Mouse (Mus musculus): Measurements from ENCODE around the gene Siae. TPM values are rescaled to one million over a fixed set of nuclear protein-coding genes. Genes with fewer than 3 reads are reported as not detected.

Siae gene
- polyA plus RNA-seq, 1 experiment from 2014 or later = 5.0 TPM

GRCm38 (mm10) chr9:37632305-37632704, 76.8 kb downstream of the Siae start:
- WGBS = 85% methylated on average over 2 of the region's 2 CpGs

GRCm38 (mm10) chr9:37634269-37634668, 78.8 kb downstream of the Siae start:
- no peak overlapping the region for H3K9ac ChIP-seq (ENCODE audit: low read length)

More at GRCm38 (mm10) chr9:37632305-37632704, 76.8 kb downstream of the Siae start:
- Histone ChIP-seq H3K9me3 (ENCODE audit: control insufficient read depth, low read length) (no peaks in the 10 kb centered on the region), H3K27ac (replicated peaks; ENCODE audit: low read depth, low read length) (no peak overlapping the region), H3K9ac (ENCODE audit: low read length) (no peak overlapping the region), H3K4me2 (ENCODE audit: low read depth, severe bottlenecking) (no peak overlapping the region), H3K4me1 (ENCODE audit: control insufficient read depth, insufficient read depth, low read length) (no peaks in the 10 kb centered on the region), H3K4me3 (ENCODE audit: low read depth, low read length) (no peak overlapping the region), H3K27me3 (ENCODE audit: control insufficient read depth, insufficient read depth, low read length) (no peaks in the 10 kb centered on the region), H3K36me3 (ENCODE audit: control insufficient read depth, insufficient read depth, low read length) (no peaks in the 10 kb centered on the region)
- DNase-seq (ENCODE audit: low spot score) (no peak), ATAC-seq (ENCODE audit: insufficient number of reproducible peaks, low FRiP score, low TSS enrichment, low read depth) (no peak)

GRCm38 (mm10) chr9:37636335-37636734, 80.8 kb downstream of the Siae start:
- DNase-seq (ENCODE audit: low spot score) (peak; percentile 70), ATAC-seq (ENCODE audit: insufficient number of reproducible peaks, low FRiP score, low TSS enrichment, low read depth) (no peak)
- H3K27me3 ChIP-seq (ENCODE audit: control insufficient read depth, insufficient read depth, low read length) = no peaks in the 10 kb centered on the region
- H3K9me3 ChIP-seq (ENCODE audit: control insufficient read depth, low read length) = no peaks in the 10 kb centered on the region
- 17% methylated on average over 7 of the region's 7 CpGs for WGBS
- no peak overlapping the region for H3K4me3 ChIP-seq (ENCODE audit: low read depth, low read length)
- no peaks in the 10 kb centered on the region for H3K4me1 ChIP-seq (ENCODE audit: control insufficient read depth, insufficient read depth, low read length)
- no peak overlapping the region for H3K27ac ChIP-seq (replicated peaks; ENCODE audit: low read depth, low read length)
- no peak overlapping the region for H3K9ac ChIP-seq (ENCODE audit: low read length)
- H3K4me2 ChIP-seq (ENCODE audit: low read depth, severe bottlenecking) = no peak overlapping the region
- H3K36me3 ChIP-seq (ENCODE audit: control insufficient read depth, insufficient read depth, low read length) = no peaks in the 10 kb centered on the region

More at GRCm38 (mm10) chr9:37634269-37634668, 78.8 kb downstream of the Siae start:
- no peaks in the 10 kb centered on the region for H3K36me3 ChIP-seq (ENCODE audit: control insufficient read depth, insufficient read depth, low read length)
- H3K9me3 ChIP-seq (ENCODE audit: control insufficient read depth, low read length) = no peaks in the 10 kb centered on the region
- no peak overlapping the region for H3K4me3 ChIP-seq (ENCODE audit: low read depth, low read length)
- no peaks in the 10 kb centered on the region for H3K4me1 ChIP-seq (ENCODE audit: control insufficient read depth, insufficient read depth, low read length)
- WGBS = 90% methylated on average over 3 of the region's 3 CpGs
- no peaks in the 10 kb centered on the region for H3K27me3 ChIP-seq (ENCODE audit: control insufficient read depth, insufficient read depth, low read length)
- H3K27ac ChIP-seq (replicated peaks; ENCODE audit: low read depth, low read length) = no peak overlapping the region
- no peak overlapping the region for H3K4me2 ChIP-seq (ENCODE audit: low read depth, severe bottlenecking)
- ATAC-seq (ENCODE audit: insufficient number of reproducible peaks, low FRiP score, low TSS enrichment, low read depth) (no peak), DNase-seq (ENCODE audit: low spot score) (no peak)

- DNase-seq (ENCODE audit: low spot score) (no peak), ATAC-seq (ENCODE audit: insufficient number of reproducible peaks, low FRiP score, low TSS enrichment, low read depth) (no peak)
- H3K4me2 ChIP-seq (ENCODE audit: low read depth, severe bottlenecking) = no peak overlapping the region
- H3K9me3 ChIP-seq (ENCODE audit: control insufficient read depth, low read length) = no peaks in the 10 kb centered on the region
- H3K4me1 ChIP-seq (ENCODE audit: control insufficient read depth, insufficient read depth, low read length) = no peaks in the 10 kb centered on the region
- H3K36me3 ChIP-seq (ENCODE audit: control insufficient read depth, insufficient read depth, low read length) = no peaks in the 10 kb centered on the region
- no peak overlapping the region for H3K4me3 ChIP-seq (ENCODE audit: low read depth, low read length)
- no peaks in the 10 kb centered on the region for H3K27me3 ChIP-seq (ENCODE audit: control insufficient read depth, insufficient read depth, low read length)
- WGBS = 61% methylated on average over 6 of the region's 6 CpGs
- no peak overlapping the region for H3K9ac ChIP-seq (ENCODE audit: low read length)
- H3K27ac ChIP-seq (replicated peaks; ENCODE audit: low read depth, low read length) = no peak overlapping the region
Measured at GRCm38 (mm10) chr9:37636800-37637542, 81.5 kb downstream of the Siae start.

GRCm38 (mm10) chr9:37638721-37639120, 83.2 kb downstream of the Siae start:
- H3K4me3 ChIP-seq (ENCODE audit: low read depth, low read length) = no peak overlapping the region
- ATAC-seq (ENCODE audit: insufficient number of reproducible peaks, low FRiP score, low TSS enrichment, low read depth) = no peak

GRCm38 (mm10) chr9:37646246-37646645, 90.7 kb downstream of the Siae start:
- Histone ChIP-seq H3K4me2 (ENCODE audit: low read depth, severe bottlenecking) (no peak overlapping the region), H3K4me1 (ENCODE audit: control insufficient read depth, insufficient read depth, low read length) (no peaks in the 10 kb centered on the region), H3K27me3 (ENCODE audit: control insufficient read depth, insufficient read depth, low read length) (no peaks in the 10 kb centered on the region), H3K4me3 (ENCODE audit: low read depth, low read length) (no peak overlapping the region), H3K9me3 (ENCODE audit: control insufficient read depth, low read length) (no peaks in the 10 kb centered on the region), H3K27ac (replicated peaks; ENCODE audit: low read depth, low read length) (no peak overlapping the region), H3K9ac (ENCODE audit: low read length) (no peak overlapping the region), H3K36me3 (ENCODE audit: control insufficient read depth, insufficient read depth, low read length) (peaks cover 17% of the 10 kb centered on the region)
- ATAC-seq (ENCODE audit: insufficient number of reproducible peaks, low FRiP score, low TSS enrichment, low read depth) (no peak), DNase-seq (ENCODE audit: low spot score) (no peak)
- WGBS = 84% methylated on average over 3 of the region's 3 CpGs

More at GRCm38 (mm10) chr9:37638721-37639120, 83.2 kb downstream of the Siae start:
- Histone ChIP-seq H3K9me3 (ENCODE audit: control insufficient read depth, low read length) (no peaks in the 10 kb centered on the region), H3K27me3 (ENCODE audit: control insufficient read depth, insufficient read depth, low read length) (no peaks in the 10 kb centered on the region), H3K4me1 (ENCODE audit: control insufficient read depth, insufficient read depth, low read length) (no peaks in the 10 kb centered on the region), H3K27ac (replicated peaks; ENCODE audit: low read depth, low read length) (no peak overlapping the region), H3K9ac (ENCODE audit: low read length) (no peak overlapping the region), H3K4me2 (ENCODE audit: low read depth, severe bottlenecking) (no peak overlapping the region), H3K36me3 (ENCODE audit: control insufficient read depth, insufficient read depth, low read length) (no peaks in the 10 kb centered on the region)
- WGBS = 87% methylated on average over 3 of the region's 3 CpGs
- no peak for DNase-seq (ENCODE audit: low spot score)

- H3K9ac ChIP-seq (ENCODE audit: low read length) = no peak overlapping the region
- no peak for DNase-seq (ENCODE audit: low spot score)
- peaks cover 23% of the 10 kb centered on the region for H3K36me3 ChIP-seq (ENCODE audit: control insufficient read depth, insufficient read depth, low read length)
- H3K27ac ChIP-seq (replicated peaks; ENCODE audit: low read depth, low read length) = no peak overlapping the region
- no peak overlapping the region for H3K4me3 ChIP-seq (ENCODE audit: low read depth, low read length)
- 94% methylated on average over 5 of the region's 5 CpGs for WGBS
- no peaks in the 10 kb centered on the region for H3K4me1 ChIP-seq (ENCODE audit: control insufficient read depth, insufficient read depth, low read length)
- no peaks in the 10 kb centered on the region for H3K27me3 ChIP-seq (ENCODE audit: control insufficient read depth, insufficient read depth, low read length)
- H3K9me3 ChIP-seq (ENCODE audit: control insufficient read depth, low read length) = no peaks in the 10 kb centered on the region
- H3K4me2 ChIP-seq (ENCODE audit: low read depth, severe bottlenecking) = no peak overlapping the region
- no peak for ATAC-seq (ENCODE audit: insufficient number of reproducible peaks, low FRiP score, low TSS enrichment, low read depth)
Measured at GRCm38 (mm10) chr9:37650639-37651038, 95.1 kb downstream of the Siae start.

GRCm38 (mm10) chr9:37653836-37654235, 98.3 kb downstream of the Siae start:
- Histone ChIP-seq H3K9me3 (ENCODE audit: control insufficient read depth, low read length) (no peaks in the 10 kb centered on the region), H3K36me3 (ENCODE audit: control insufficient read depth, insufficient read depth, low read length) (peaks cover 21% of the 10 kb centered on the region), H3K4me3 (ENCODE audit: low read depth, low read length) (no peak overlapping the region), H3K27ac (replicated peaks; ENCODE audit: low read depth, low read length) (no peak overlapping the region), H3K27me3 (ENCODE audit: control insufficient read depth, insufficient read depth, low read length) (no peaks in the 10 kb centered on the region), H3K9ac (ENCODE audit: low read length) (no peak overlapping the region), H3K4me2 (ENCODE audit: low read depth, severe bottlenecking) (no peak overlapping the region), H3K4me1 (ENCODE audit: control insufficient read depth, insufficient read depth, low read length) (no peaks in the 10 kb centered on the region)
- no peak for ATAC-seq (ENCODE audit: insufficient number of reproducible peaks, low FRiP score, low TSS enrichment, low read depth)
- WGBS = 85% methylated on average over 5 of the region's 5 CpGs
- DNase-seq (ENCODE audit: low spot score) = no peak

Measured in limb, embryonic 11.5 days (tissue).